Mouse (Mus musculus) heart, embryonic 13.5 days (tissue): ENCODE measurements around the gene Ripk3. TPM values are rescaled to one million over a fixed set of nuclear protein-coding genes. Genes with fewer than 3 reads are reported as not detected.

Experiments
- ATAC-seq: fragments of 200-750 bp; cut with Nextera tagmentation; 2 replicates; pipeline ENCODE4 v1.8.0; 2017; ENCODE audit warnings: moderate TSS enrichment; ENCODE audit not compliant: insufficient number of reproducible peaks, low FRiP score, low TSS enrichment; ENCODE audit errors: extremely low read depth
- H3K27ac ChIP-seq: fragments of 300-500 bp; sonication (generic); replicated peaks from 2 replicates; pipeline ENCODE4 v1.5.1; 2015; ENCODE audit warnings: moderate library complexity, mild to moderate bottlenecking, inconsistent platforms
- H3K27me3 ChIP-seq: fragments of 300-500 bp; sonication (generic); replicated peaks from 2 replicates; pipeline ENCODE4 v1.6.1; 2015; ENCODE audit warnings: mild to moderate bottlenecking, inconsistent platforms
- H3K36me3 ChIP-seq: fragments of 300-500 bp; sonication (generic); 2 replicates; pipeline ENCODE4 v1.6.1; 2015; ENCODE audit warnings: mild to moderate bottlenecking, inconsistent platforms
- H3K4me1 ChIP-seq: fragments of 300-500 bp; sonication (generic); 2 replicates; pipeline ENCODE4 v1.6.1; 2015; ENCODE audit warnings: inconsistent platforms
- H3K4me2 ChIP-seq: fragments of 300-500 bp; sonication (generic); 2 replicates; pipeline ENCODE4 v1.6.1; 2015; ENCODE audit warnings: inconsistent platforms, mild to moderate bottlenecking, moderate library complexity
- H3K4me3 ChIP-seq: fragments of 300-500 bp; sonication (generic); 2 replicates; pipeline ENCODE4 v1.5.1; 2015; ENCODE audit warnings: moderate library complexity, mild to moderate bottlenecking, inconsistent platforms
- H3K9ac ChIP-seq: fragments of 300-500 bp; sonication (generic); 2 replicates; pipeline ENCODE4 v1.6.1; 2015; ENCODE audit warnings: inconsistent platforms, mild to moderate bottlenecking, moderate library complexity
- H3K9me3 ChIP-seq: fragments of 300-500 bp; sonication (generic); 2 replicates; pipeline ENCODE4 v1.6.1; 2016; ENCODE audit warnings: inconsistent platforms
- WGBS: fragments of 180-500 bp; shearing (Covaris S2); methylation state at CpG from one replicate; pipeline ENCODE4 v1.1.7; 2015; ENCODE audit warnings: mixed read lengths; 5-methylcytosine and 5-hydroxymethylcytosine counted together
- polyA plus RNA-seq: library from polyadenylated mRNA; unstranded; fragments of >200 nt; fragmentation: Nextera tagmentation; extraction: Ambion mirVana; gene quantifications from 2 replicates; pipeline ENCODE4 v1.2.1, GENCODE M21; 2015

Ripk3 gene
- polyA plus RNA-seq, 1 experiment from 2014 or later: 18.8 TPM

GRCm38 (mm10) chr14:55758363-55758784 is 30.3 kb downstream of the Ripk3 start, which contains the start of gene Cideb:
Cideb (minus strand) TSS chr14:55758458.
- H3K27ac ChIP-seq: no peak within 1 kb of the TSS
- H3K9me3 ChIP-seq: no peaks in the 10 kb centered on the region
- ATAC-seq: no peak
- H3K4me2 ChIP-seq: peak within 1 kb of the TSS; percentile 51
- 11% methylated on average over 8 of the region's 8 CpGs for WGBS
- H3K9ac ChIP-seq: peak within 1 kb of the TSS; percentile 28
- peaks cover 33% of the 10 kb centered on the region for H3K4me1 ChIP-seq
- peak within 1 kb of the TSS; percentile 18 for H3K4me3 ChIP-seq
- H3K36me3 ChIP-seq: peaks cover 35% of the 10 kb centered on the region
- peaks cover 28% of the 10 kb centered on the region for H3K27me3 ChIP-seq

DNA sequence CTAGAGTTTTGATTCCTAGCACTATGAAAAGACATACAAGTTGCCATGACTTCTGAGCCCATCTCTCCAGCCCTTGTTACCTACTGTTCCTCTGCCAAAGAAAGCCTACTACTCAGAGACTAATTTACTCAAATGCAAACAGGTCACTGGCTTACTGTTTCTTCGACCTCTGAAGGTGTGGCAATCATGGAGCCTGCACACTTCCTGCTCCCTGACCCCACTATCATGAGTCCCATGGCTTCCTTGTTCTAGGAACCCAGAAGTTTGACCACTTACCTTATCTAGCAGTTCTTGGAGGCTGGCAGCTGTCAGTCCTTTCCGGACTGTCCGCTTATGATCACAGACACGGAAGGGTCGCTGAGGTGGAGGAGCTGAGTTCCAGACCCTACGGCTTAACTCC is 31.1 kb downstream of the Ripk3 start:
- Histone ChIP-seq H3K4me3 (no peak overlapping the region), H3K27ac (no peak overlapping the region), H3K9me3 (no peaks in the 10 kb centered on the region), H3K9ac (peak overlapping the region; percentile 28; the same call in 1 of the 2 replicates), H3K4me1 (peaks cover 25% of the 10 kb centered on the region), H3K4me2 (peak overlapping the region; percentile 51), H3K36me3 (peaks cover 43% of the 10 kb centered on the region), H3K27me3 (peaks cover 20% of the 10 kb centered on the region)
- 27% methylated on average over 6 of the region's 6 CpGs for WGBS
- no peak for ATAC-seq

GRCm38 (mm10) chr14:55747051-55747847 is 41.4 kb downstream of the Ripk3 start:
- peak overlapping the region; percentile 73; the same call in 1 of the 2 replicates for H3K4me3 ChIP-seq
- no peaks in the 10 kb centered on the region for H3K9me3 ChIP-seq
- H3K27ac ChIP-seq: no peak overlapping the region
- peaks cover 60% of the 10 kb centered on the region for H3K36me3 ChIP-seq
- H3K4me2 ChIP-seq: peak overlapping the region; percentile 99
- 84% methylated on average over 10 of the region's 10 CpGs for WGBS
- H3K9ac ChIP-seq: peak overlapping the region; percentile 90; the same call in 1 of the 2 replicates
- peaks cover 35% of the 10 kb centered on the region for H3K4me1 ChIP-seq
- no peaks in the 10 kb centered on the region for H3K27me3 ChIP-seq
- ATAC-seq: no peak

- no peak for ATAC-seq
- Histone ChIP-seq H3K36me3 (peaks cover 60% of the 10 kb centered on the region), H3K4me2 (peak overlapping the region; percentile 99), H3K4me1 (peaks cover 35% of the 10 kb centered on the region), H3K27ac (0 out of 2 replicates have a peak overlapping the region, but pooled peaks have one; percentile 13), H3K9me3 (no peaks in the 10 kb centered on the region), H3K4me3 (peak overlapping the region; percentile 73), H3K9ac (peak overlapping the region; percentile 90), H3K27me3 (no peaks in the 10 kb centered on the region)
- 0% methylated on average over 31 of the region's 31 CpGs for WGBS
Observed at GRCm38 (mm10) chr14:55745861-55746237, 42.8 kb downstream of the Ripk3 start.

- H3K27ac ChIP-seq: peak within 1 kb of the TSS; percentile 53; the same call in 1 of the 2 replicates
- H3K9me3 ChIP-seq: no peaks in the 10 kb centered on the region
- H3K36me3 ChIP-seq: peaks cover 60% of the 10 kb centered on the region
- peak within 1 kb of the TSS; percentile 90 for H3K9ac ChIP-seq
- peaks cover 35% of the 10 kb centered on the region for H3K4me1 ChIP-seq
- peak; percentile 83 for ATAC-seq
- H3K4me3 ChIP-seq: peak within 1 kb of the TSS; percentile 73
- H3K27me3 ChIP-seq: no peaks in the 10 kb centered on the region
- peak within 1 kb of the TSS; percentile 99 for H3K4me2 ChIP-seq
- under 1% methylated on average over 45 of the region's 48 CpGs for WGBS
Observed at GRCm38 (mm10) chr14:55745180-55745860, 43.3 kb downstream of the Ripk3 start, which contains the start of the genes Dhrs1 and Nop9. Dhrs1 (minus strand) TSS chr14:55745690. Nop9 (plus strand) TSS chr14:55745693.

- peaks cover 60% of the 10 kb centered on the region for H3K36me3 ChIP-seq
- H3K4me2 ChIP-seq: peak overlapping the region; percentile 99
- WGBS: 17% methylated on average over 10 of the region's 10 CpGs
- peaks cover 35% of the 10 kb centered on the region for H3K4me1 ChIP-seq
- no peak overlapping the region for H3K27ac ChIP-seq
- ATAC-seq: no peak
- peak overlapping the region; percentile 19 for H3K4me3 ChIP-seq
- peak overlapping the region; percentile 74 for H3K9ac ChIP-seq
- no peaks in the 10 kb centered on the region for H3K27me3 ChIP-seq
- H3K9me3 ChIP-seq: no peaks in the 10 kb centered on the region
Observed at GRCm38 (mm10) chr14:55743711-55744110, 45.0 kb downstream of the Ripk3 start.

DNA sequence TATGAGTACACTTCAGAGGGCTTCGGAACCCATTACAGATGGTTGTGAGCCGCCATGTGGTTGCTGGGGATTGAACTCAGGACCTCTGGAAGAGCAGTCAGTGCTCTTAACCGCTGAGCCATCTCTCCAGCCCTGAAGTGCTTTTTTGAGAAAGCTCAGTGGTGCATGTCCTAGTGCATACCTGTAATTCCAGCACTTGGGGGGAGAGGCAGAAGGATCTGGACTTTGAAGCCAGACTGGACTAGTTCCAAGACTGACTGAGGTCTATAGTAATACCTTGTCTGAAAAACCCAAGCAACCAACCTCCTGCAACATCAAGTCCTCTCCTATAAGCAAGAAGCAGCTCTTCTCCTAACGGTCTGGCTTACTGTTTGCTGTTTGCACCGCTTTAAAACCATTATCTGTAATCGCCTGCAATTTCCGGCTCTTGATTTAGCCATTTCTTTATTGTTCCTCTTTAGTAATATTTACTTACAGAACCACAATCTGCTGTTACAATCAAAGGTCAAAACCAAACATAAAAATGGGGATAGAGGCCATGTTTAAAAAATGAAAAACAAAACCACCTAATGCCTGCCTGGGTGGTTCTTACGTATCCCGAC is 51.5 kb downstream of the Ripk3 start:
- Histone ChIP-seq H3K27ac (no peak overlapping the region), H3K4me3 (no peak overlapping the region), H3K27me3 (peaks cover 4% of the 10 kb centered on the region; the same call in 1 of the 2 replicates), H3K4me1 (no peaks in the 10 kb centered on the region), H3K9ac (no peak overlapping the region), H3K4me2 (no peak overlapping the region), H3K9me3 (no peaks in the 10 kb centered on the region), H3K36me3 (peaks cover 44% of the 10 kb centered on the region)
- no peak for ATAC-seq
- 80% methylated on average over 9 of the region's 9 CpGs for WGBS

DNA sequence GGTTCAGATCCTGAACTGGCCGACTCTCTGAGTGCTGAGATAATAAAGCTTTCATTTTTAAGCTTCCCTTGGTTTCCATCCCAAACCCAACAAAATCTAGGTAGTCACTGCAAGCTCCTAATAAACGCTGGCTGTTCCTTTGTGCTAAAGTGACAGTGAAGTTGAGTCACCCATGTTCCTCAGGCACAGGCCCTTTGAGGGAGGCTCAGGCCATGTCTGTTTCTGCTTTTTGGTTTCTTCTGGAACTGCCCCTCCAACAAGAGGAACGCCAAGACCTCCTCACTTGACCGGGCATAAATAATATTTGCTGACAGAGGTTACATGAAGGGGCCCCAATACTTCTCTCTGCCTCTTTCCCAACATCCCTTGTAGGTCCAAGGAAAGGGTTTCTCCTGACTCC is 52.9 kb downstream of the Ripk3 start:
- H3K27me3 ChIP-seq: peaks cover 10% of the 10 kb centered on the region; the same call in 1 of the 2 replicates
- WGBS: 77% methylated on average over 4 of the region's 4 CpGs
- H3K36me3 ChIP-seq: peaks cover 30% of the 10 kb centered on the region
- no peaks in the 10 kb centered on the region for H3K9me3 ChIP-seq
- H3K4me1 ChIP-seq: no peaks in the 10 kb centered on the region
- no peak overlapping the region for H3K4me2 ChIP-seq
- no peak overlapping the region for H3K27ac ChIP-seq
- ATAC-seq: no peak
- no peak overlapping the region for H3K9ac ChIP-seq
- no peak overlapping the region for H3K4me3 ChIP-seq

DNA sequence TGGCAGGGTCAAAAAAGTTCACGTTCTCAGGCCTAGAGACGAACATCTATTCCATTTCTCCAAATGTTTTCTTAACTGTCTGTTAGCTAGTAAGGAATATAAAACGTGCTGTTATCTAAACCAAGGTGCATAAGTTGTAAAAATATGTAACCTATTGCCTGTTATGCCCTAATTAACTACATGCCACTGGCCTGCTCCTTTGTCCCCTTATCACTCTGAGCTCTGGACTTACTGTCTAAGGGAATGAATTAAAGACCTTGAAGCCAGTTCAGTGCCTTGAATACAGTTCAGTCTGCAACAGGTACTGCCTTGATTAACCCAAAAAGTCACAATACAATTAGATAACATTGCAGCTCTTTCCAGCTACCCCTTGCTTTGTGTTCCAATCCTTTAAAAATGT is 53.3 kb downstream of the Ripk3 start:
- no peaks in the 10 kb centered on the region for H3K9me3 ChIP-seq
- ATAC-seq: no peak
- H3K4me2 ChIP-seq: no peak overlapping the region
- no peak overlapping the region for H3K27ac ChIP-seq
- H3K27me3 ChIP-seq: peaks cover 13% of the 10 kb centered on the region; the same call in 1 of the 2 replicates
- H3K4me1 ChIP-seq: no peaks in the 10 kb centered on the region
- peaks cover 26% of the 10 kb centered on the region for H3K36me3 ChIP-seq
- no peak overlapping the region for H3K4me3 ChIP-seq
- WGBS: 50% methylated on average over 3 of the region's 3 CpGs
- no peak overlapping the region for H3K9ac ChIP-seq
